Comparison of ENCODE assay signal across 11 mouse cellular contexts in genomic region chr1:135256299-135256698, GRCm38 (mm10). TPM values are rescaled to one million over a fixed set of nuclear protein-coding genes. Genes with fewer than 3 reads are reported as not detected.
DNase-seq lines count a peak whose midpoint lies in the region; ATAC-seq and TF ChIP-seq lines count a peak whose summit lies in the region.
"Had no signal": no experiment of that assay in that cellular context is flagged by ENCODE, and none has a peak within 500 bp of the region (broad histone marks: within the 10 kb centered on the region; RNA-seq: fewer than 3 reads in every experiment).

No protein-coding gene starts in this region.

- ATAC-seq in kidney, postnatal 0 days (replicated peaks; ENCODE audit: low FRiP score, low read depth) = no peak
- ATAC-seq in stomach, embryonic 14.5 days (ENCODE audit: insufficient number of reproducible peaks, insufficient read depth, low FRiP score, low read depth) = no peak
- ATAC-seq in liver, embryonic 12.5 days = no peak
- ATAC-seq: forebrain, embryonic 14.5 days had no signal

- no peaks in the 10 kb centered on the region for H3K27me3 ChIP-seq in kidney, postnatal 0 days (ENCODE audit: insufficient read depth, low read length)
- H3K27me3 ChIP-seq in stomach, embryonic 14.5 days (ENCODE audit: control insufficient read depth, insufficient read depth, low read length) = no peaks in the 10 kb centered on the region
- peaks cover 36% of the 10 kb centered on the region for H3K27me3 ChIP-seq in liver, embryonic 12.5 days (replicated peaks)

- TF ChIP-seq CTCF in kidney, postnatal 0 days (IDR thresholded peaks at IDR 0.05; ENCODE audit: low read depth) = peak; percentile 30; the same call in 1 of the 2 replicates

- H3K9me3 ChIP-seq in kidney, postnatal 0 days (replicated peaks; ENCODE audit: low read length) = no peaks in the 10 kb centered on the region
- H3K9me3 ChIP-seq in stomach, embryonic 14.5 days (ENCODE audit: control insufficient read depth, low read depth, low read length) = no peaks in the 10 kb centered on the region
- no peaks in the 10 kb centered on the region for H3K9me3 ChIP-seq in liver, embryonic 12.5 days (replicated peaks)

- H3K4me1 ChIP-seq in kidney, postnatal 0 days (replicated peaks; ENCODE audit: insufficient read depth, low read length) = peaks cover 6% of the 10 kb centered on the region; the same call in 1 of the 2 replicates
- H3K4me1 ChIP-seq in stomach, embryonic 14.5 days (ENCODE audit: control insufficient read depth, insufficient read depth, low read length) = no peaks in the 10 kb centered on the region; the same call in 1 of the 2 replicates
- peaks cover 30% of the 10 kb centered on the region for H3K4me1 ChIP-seq in liver, embryonic 12.5 days

- H3K36me3 ChIP-seq in kidney, postnatal 0 days (ENCODE audit: insufficient read depth, low read length) = no peaks in the 10 kb centered on the region
- peaks cover 4% of the 10 kb centered on the region; the same call in 1 of the 2 replicates for H3K36me3 ChIP-seq in stomach, embryonic 14.5 days (ENCODE audit: control insufficient read depth, insufficient read depth, low read length)
- no peaks in the 10 kb centered on the region for H3K36me3 ChIP-seq in liver, embryonic 12.5 days

- H3K4me2 ChIP-seq in kidney, postnatal 0 days (ENCODE audit: low read length) = peak overlapping the region; percentile 63
- peak overlapping the region; percentile 37 for H3K4me2 ChIP-seq in stomach, embryonic 14.5 days (replicated peaks; ENCODE audit: low read depth, low read length)
- H3K4me2 ChIP-seq in liver, embryonic 12.5 days = no peak overlapping the region

- H3K27ac ChIP-seq in kidney, postnatal 0 days = no peak overlapping the region
- no peak overlapping the region for H3K27ac ChIP-seq in stomach, embryonic 14.5 days (ENCODE audit: low read length)
- H3K27ac ChIP-seq in liver, embryonic 12.5 days = no peak overlapping the region

- no peak overlapping the region for H3K4me3 ChIP-seq in kidney, postnatal 0 days (replicated peaks; ENCODE audit: low read depth, low read length)
- peak overlapping the region; percentile 38 for H3K4me3 ChIP-seq in stomach, embryonic 14.5 days (ENCODE audit: low read depth, low read length)
- no peak overlapping the region for H3K4me3 ChIP-seq in liver, embryonic 12.5 days

- peak; percentile 42 for DNase-seq in adrenal gland, postnatal 14 days
- no peak for DNase-seq in adrenal gland, postnatal 4 days (ENCODE audit: low spot score in 2 of 2)
- peak; percentile 60 for DNase-seq in NIH3T3 (ENCODE audit: low read depth)
- DNase-seq in kidney, postnatal 0 days (ENCODE audit: low spot score) = no peak
- no peak for DNase-seq in left cerebral cortex, adult 11 months (ENCODE audit: low spot score)
- no peak for DNase-seq in natural killer cell, adult 2 months (ENCODE audit: low spot score in 2 of 2)
- DNase-seq: B cell, adult 2 months; retina, postnatal 1 day had no signal

- 72% methylated on average over 6 of the region's 6 CpGs for WGBS in kidney, postnatal 0 days
- 79% methylated on average over 6 of the region's 6 CpGs for WGBS in stomach, embryonic 14.5 days
- WGBS in liver, embryonic 12.5 days (ENCODE audit: insufficient replicate concordance) = 72% methylated on average over 6 of the region's 6 CpGs

- 0 out of 2 replicates have a peak overlapping the region, but pooled peaks have one; percentile 32 for H3K9ac ChIP-seq in kidney, postnatal 0 days (ENCODE audit: low read depth, low read length)
- no peak overlapping the region for H3K9ac ChIP-seq in stomach, embryonic 14.5 days (replicated peaks; ENCODE audit: low read depth, low read length)
- H3K9ac ChIP-seq in liver, embryonic 12.5 days = no peak overlapping the region

RNA-seq across cellular contexts. Expression of gene Elf3, which starts 2.1 kb away (rescaled TPM):
- total RNA-seq in adrenal gland, postnatal 14 days (2021) = 0.30 TPM in 2 replicates
- total RNA-seq in adrenal gland, postnatal 4 days (2021) = 1 to 10 TPM in 1 of 2 experiments, under 1 TPM in 1; 0.37 to 4.7 TPM
- 36.1 and 39.2 TPM in 2 replicates for polyA plus RNA-seq in kidney, postnatal 0 days (2015; fragmentation: Nextera tagmentation; extraction: Ambion mirVana)
- 98.9 and 104 TPM in 2 replicates for polyA plus RNA-seq in stomach, embryonic 14.5 days (2014; fragmentation: Nextera tagmentation; extraction: Ambion mirVana)
- 1.1 and 1.8 TPM in 2 replicates for polyA plus RNA-seq in liver, embryonic 12.5 days (2016; fragmentation: Nextera tagmentation; extraction: Ambion mirVana)

RNA-seq across cellular contexts. Expression of gene Rnpep, which starts 27.6 kb away (rescaled TPM):
- total RNA-seq in adrenal gland, postnatal 14 days (2021) = 46.8 and 51.3 TPM in 2 replicates
- 10 to 100 TPM; 47.3 to 48.8 TPM for total RNA-seq in adrenal gland, postnatal 4 days (2021)
- 56.5 and 62.8 TPM in 2 replicates for polyA plus RNA-seq in kidney, postnatal 0 days (2015; fragmentation: Nextera tagmentation; extraction: Ambion mirVana)
- 124 and 128 TPM in 2 replicates for polyA plus RNA-seq in stomach, embryonic 14.5 days (2014; fragmentation: Nextera tagmentation; extraction: Ambion mirVana)
- polyA plus RNA-seq in liver, embryonic 12.5 days (2016; fragmentation: Nextera tagmentation; extraction: Ambion mirVana) = 36.6 and 38.6 TPM in 2 replicates

RNA-seq across cellular contexts. Expression of gene Timm17a, which starts 57.3 kb away (rescaled TPM):
- total RNA-seq in adrenal gland, postnatal 14 days (2021) = 256 and 274 TPM in 2 replicates
- total RNA-seq in adrenal gland, postnatal 4 days (2021) = 100 to 1,000 TPM; 175 to 176 TPM
- polyA plus RNA-seq in kidney, postnatal 0 days (2015; fragmentation: Nextera tagmentation; extraction: Ambion mirVana) = 314 and 318 TPM in 2 replicates
- polyA plus RNA-seq in stomach, embryonic 14.5 days (2014; fragmentation: Nextera tagmentation; extraction: Ambion mirVana) = 179 and 203 TPM in 2 replicates
- 204 and 208 TPM in 2 replicates for polyA plus RNA-seq in liver, embryonic 12.5 days (2016; fragmentation: Nextera tagmentation; extraction: Ambion mirVana)

Comparison
In these comparisons a context has a peak if more than half of its experiments do, and no peak if none do; other contexts are left out.
1. DNase-seq: peak in adrenal gland, postnatal 14 days (single experiment) and NIH3T3 (single experiment); none in adrenal gland, postnatal 4 days (0 of 2), kidney, postnatal 0 days (single experiment), left cerebral cortex, adult 11 months (single experiment) and natural killer cell, adult 2 months (0 of 2).
2. RNA of gene Elf3, which starts 2.1 kb away (polyA plus RNA-seq): 98.9 to 104 TPM in stomach, embryonic 14.5 days and 36.1 to 39.2 TPM in kidney, postnatal 0 days; 1.1 to 1.8 TPM in liver, embryonic 12.5 days; every median in the first group is over 10 times any median in the second.